Mouse (Mus musculus) liver, embryonic 14.5 days (tissue): ENCODE measurements around the gene Dnah17. TPM values are rescaled to one million over a fixed set of nuclear protein-coding genes. Genes with fewer than 3 reads are reported as not detected.

Source experiments
- ATAC-seq: fragments of 200-750 bp; cut with Nextera tagmentation; 2 replicates; pipeline ENCODE4 v1.8.0; 2017; ENCODE audit warnings: moderate number of reproducible peaks, mild to moderate bottlenecking, moderate library complexity; ENCODE audit not compliant: insufficient read depth
- DNase-seq, 3 experiments: peaks; one replicate each; pipeline ENCODE4 v3.0.0-alpha.2; 2012 to 2013; ENCODE audit warnings: low read depth in 3 of 3, low spot score in 3 of 3
- H3K27ac ChIP-seq: fragments of 300-500 bp; sonication (generic); 2 replicates; pipeline ENCODE4 v1.5.1; 2014; ENCODE audit warnings: moderate library complexity, mild to moderate bottlenecking, control low read depth, inconsistent platforms
- H3K27me3 ChIP-seq: fragments of 300-500 bp; sonication (generic); 2 replicates; pipeline ENCODE4 v1.6.1; 2014; ENCODE audit warnings: mild to moderate bottlenecking, low read length, moderate library complexity; ENCODE audit not compliant: control insufficient read depth, insufficient read depth
- H3K36me3 ChIP-seq: fragments of 300-500 bp; sonication (generic); replicated peaks from 2 replicates; pipeline ENCODE4 v1.6.1; 2014; ENCODE audit warnings: low read depth; ENCODE audit not compliant: control insufficient read depth, insufficient read depth
- H3K4me1 ChIP-seq, 2 experiments: fragments of 200-500 bp in 1 of 2; fragments of 300-500 bp in 1 of 2; sonication (generic) in 1 of 2; replicated peaks; 2 replicates each; pipeline ENCODE4 v1.6.1; 2012 to 2014; ENCODE audit warnings: antibody characterized with exemption in 1 of 2, inconsistent platforms in 1 of 2, low read length in 1 of 2; ENCODE audit not compliant: control insufficient read depth in 2 of 2, insufficient read depth in 2 of 2
- H3K4me2 ChIP-seq: fragments of 300-500 bp; sonication (generic); 2 replicates; pipeline ENCODE4 v1.6.1; 2014; ENCODE audit warnings: low read depth, mild to moderate bottlenecking, control low read depth, moderate library complexity
- H3K4me3 ChIP-seq, 2 experiments: fragments of 200-500 bp in 1 of 2; fragments of 300-500 bp in 1 of 2; sonication (generic) in 1 of 2; 2 replicates each; pipeline ENCODE4 v1.5.1; 2012 to 2014; ENCODE audit warnings: low read depth in 2 of 2, low read length in 2 of 2, mild to moderate bottlenecking in 2 of 2, control low read depth in 1 of 2, inconsistent platforms in 1 of 2, moderate library complexity in 1 of 2; ENCODE audit not compliant: insufficient read depth in 1 of 2
- H3K9ac ChIP-seq: fragments of 300-500 bp; sonication (generic); replicated peaks from 2 replicates; pipeline ENCODE4 v1.6.1; 2014; ENCODE audit warnings: mild to moderate bottlenecking, control low read depth, moderate library complexity
- H3K9me3 ChIP-seq: fragments of 300-500 bp; sonication (generic); 2 replicates; pipeline ENCODE4 v1.6.1; 2016; ENCODE audit warnings: low read length, mixed read lengths; ENCODE audit not compliant: control insufficient read depth
- CTCF ChIP-seq: IDR thresholded peaks from 2 replicates; pipeline ENCODE4 v1.5.1; 2016; ENCODE audit warnings: antibody characterized with exemption, low read depth, control low read depth
- EP300 ChIP-seq: IDR thresholded peaks from 2 replicates; pipeline ENCODE4 v1.6.1; 2016; ENCODE audit warnings: antibody characterized with exemption, low read depth
- WGBS: fragments of 180-500 bp; shearing (Covaris S2); extraction: QIAGEN DNeasy Blood & Tissue Kit; methylation state at CpG from one replicate; pipeline ENCODE4 v1.1.7; 2014; ENCODE audit not compliant: insufficient replicate concordance; 5-methylcytosine and 5-hydroxymethylcytosine counted together
- polyA plus RNA-seq, 2 experiments: library from polyadenylated mRNA; depleted of rRNA in 1 of 2; stranded (reverse) in 1 of 2; unstranded in 1 of 2; fragments of >200 nt; fragmentation: Nextera tagmentation in 1 of 2; extraction: Ambion mirVana in 1 of 2; gene quantifications; 2 replicates each; pipeline versions ENCODE4 v1.2.1 to v1.2.3; 2012 to 2014

The Dnah17 gene
- polyA plus RNA-seq, 2 experiments, result 0.04 to 0.10 TPM

DNA sequence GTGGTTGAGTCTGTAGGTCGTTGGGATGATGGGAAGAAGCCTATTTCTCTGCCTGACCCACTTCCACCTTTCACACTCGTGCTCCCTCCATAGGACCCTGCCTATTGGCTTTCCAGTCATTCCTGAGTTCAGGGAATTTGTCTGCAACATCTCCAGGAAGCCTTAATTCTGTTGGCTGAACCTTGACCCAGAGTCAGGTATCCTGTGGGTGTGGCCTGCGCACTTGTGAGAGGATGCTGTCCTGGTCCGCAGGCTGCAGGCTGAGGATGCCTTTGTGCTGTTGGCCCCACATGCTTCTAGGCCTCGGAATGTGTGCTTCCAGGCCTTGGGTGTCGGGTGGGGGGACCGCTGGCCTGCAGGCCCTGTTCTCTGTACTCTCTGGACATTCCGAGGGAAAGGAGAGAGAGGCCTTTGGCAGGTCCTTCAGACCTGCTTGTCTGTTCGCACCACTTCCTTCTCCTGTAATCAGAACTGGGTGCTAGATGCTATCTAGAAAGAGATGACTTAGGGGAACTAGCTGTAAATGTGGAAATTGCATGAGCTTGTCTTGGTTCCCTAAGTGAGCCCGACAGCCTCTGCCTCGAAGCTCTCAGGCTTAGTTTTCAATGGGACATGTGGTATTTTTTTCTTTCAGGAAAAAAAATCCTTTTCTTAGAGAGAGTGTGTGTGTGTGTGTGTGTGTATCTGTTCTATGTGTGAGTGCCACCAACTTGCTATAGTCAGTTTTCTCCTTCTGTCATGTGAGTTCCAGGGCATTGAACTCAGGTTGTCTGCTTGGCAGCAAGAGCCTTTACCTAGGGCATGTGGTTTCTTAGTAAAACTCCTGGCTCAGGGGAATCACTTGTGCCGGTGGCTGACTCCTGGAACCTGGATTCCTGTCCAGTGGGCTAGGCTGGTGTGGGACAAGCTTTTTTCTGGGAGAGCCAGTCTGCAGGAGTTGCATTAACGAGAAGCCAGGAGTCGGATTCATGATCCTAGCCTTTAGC, 137.0 kb downstream of the Dnah17 start:
- Histone ChIP-seq H3K9ac (no peak overlapping the region), H3K27me3 (no peaks in the 10 kb centered on the region), H3K27ac (no peak overlapping the region), H3K4me1 (peaks cover 19 to 50% of the 10 kb centered on the region in 2 experiments), H3K4me3 (no peak overlapping the region), H3K36me3 (no peaks in the 10 kb centered on the region; the same call in 1 of the 2 replicates), H3K4me2 (no peak overlapping the region; the same call in 1 of the 2 replicates), H3K9me3 (no peaks in the 10 kb centered on the region)
- TF ChIP-seq EP300, result no peak
- TF ChIP-seq CTCF, result no peak
- DNase-seq (no peak), ATAC-seq (no peak)
- WGBS, result 51% methylated on average over 14 of the region's 14 CpGs

DNA sequence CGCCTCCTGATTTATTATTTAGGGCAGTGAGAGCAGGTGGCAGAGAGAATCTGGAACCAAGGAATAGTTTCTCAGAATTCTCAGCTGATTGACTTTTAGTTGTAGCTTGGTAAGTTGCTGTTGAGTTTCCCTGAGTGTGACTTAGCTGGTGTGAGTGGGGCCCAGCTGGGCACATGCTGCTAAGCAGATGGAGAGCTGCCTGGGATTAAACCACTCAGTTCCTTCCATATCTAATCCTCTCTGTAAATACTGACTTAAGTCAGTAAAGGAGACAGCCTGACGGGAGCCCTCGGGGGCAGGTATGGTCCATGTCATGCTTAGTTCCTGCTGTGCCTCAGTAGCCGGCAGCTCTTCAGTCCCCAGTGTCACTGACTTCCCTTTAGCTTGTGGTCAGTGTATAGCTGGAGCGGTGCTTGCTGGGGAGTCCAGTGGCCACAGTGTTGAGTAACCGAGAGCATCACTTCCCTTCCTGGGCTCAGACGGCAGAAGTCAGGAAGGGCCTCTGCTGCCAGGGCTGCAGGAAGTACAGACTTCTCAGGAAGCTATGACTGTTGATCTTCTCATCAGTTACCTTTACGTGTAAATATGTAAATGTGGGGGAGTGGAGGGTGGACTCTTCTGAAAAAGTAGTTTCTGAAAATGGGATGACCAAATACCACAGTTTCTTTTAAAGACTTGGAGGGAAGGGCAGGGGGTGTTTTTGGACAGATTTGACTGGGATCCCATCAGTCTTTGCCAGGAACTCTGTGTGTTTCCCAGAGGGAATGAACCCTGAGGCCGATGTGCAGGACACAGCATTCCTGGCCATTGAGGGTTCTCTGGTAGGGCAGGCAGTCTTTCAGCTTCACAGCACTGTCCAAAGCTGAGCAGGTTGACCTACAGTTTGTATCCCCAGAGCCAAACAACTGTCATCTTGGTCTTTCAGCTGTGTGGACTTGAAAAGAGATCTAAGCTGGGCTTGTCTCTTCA, 138.6 kb downstream of the Dnah17 start:
- H3K9ac ChIP-seq, result no peak overlapping the region
- ATAC-seq, result no peak
- no peak overlapping the region for H3K4me3 ChIP-seq
- no peaks in the 10 kb centered on the region for H3K27me3 ChIP-seq
- no peak overlapping the region; the same call in 1 of the 2 replicates for H3K4me2 ChIP-seq
- peaks cover 30 to 61% of the 10 kb centered on the region in 2 experiments for H3K4me1 ChIP-seq
- TF ChIP-seq EP300 (no peak), CTCF (no peak)
- H3K27ac ChIP-seq, result peak overlapping the region; percentile 27
- DNase-seq, result peak in 1 of 3 experiments; percentile 53
- WGBS, result 38% methylated on average over 9 of the region's 9 CpGs
- H3K36me3 ChIP-seq, result no peaks in the 10 kb centered on the region
- H3K9me3 ChIP-seq, result no peaks in the 10 kb centered on the region

GRCm38 (mm10) chr11:117989926-117990325, 140.5 kb downstream of the Dnah17 start:
- no peak for ATAC-seq
- WGBS, result 10% methylated on average over 10 of the region's 10 CpGs
- H3K4me3 ChIP-seq, result no peak overlapping the region
- peak overlapping the region; percentile 10; the same call in 1 of the 2 replicates for H3K27ac ChIP-seq
- no peaks in the 10 kb centered on the region for H3K36me3 ChIP-seq
- H3K4me2 ChIP-seq, result peak overlapping the region; percentile 95
- TF ChIP-seq CTCF (peak; percentile 57), EP300 (no peak)
- no peak overlapping the region; the same call in 1 of the 2 replicates for H3K9ac ChIP-seq
- peak in 1 of 3 experiments; percentile 52 for DNase-seq
- no peaks in the 10 kb centered on the region for H3K9me3 ChIP-seq
- H3K4me1 ChIP-seq, result peaks cover 30 to 66% of the 10 kb centered on the region in 2 experiments
- no peaks in the 10 kb centered on the region for H3K27me3 ChIP-seq

DNA sequence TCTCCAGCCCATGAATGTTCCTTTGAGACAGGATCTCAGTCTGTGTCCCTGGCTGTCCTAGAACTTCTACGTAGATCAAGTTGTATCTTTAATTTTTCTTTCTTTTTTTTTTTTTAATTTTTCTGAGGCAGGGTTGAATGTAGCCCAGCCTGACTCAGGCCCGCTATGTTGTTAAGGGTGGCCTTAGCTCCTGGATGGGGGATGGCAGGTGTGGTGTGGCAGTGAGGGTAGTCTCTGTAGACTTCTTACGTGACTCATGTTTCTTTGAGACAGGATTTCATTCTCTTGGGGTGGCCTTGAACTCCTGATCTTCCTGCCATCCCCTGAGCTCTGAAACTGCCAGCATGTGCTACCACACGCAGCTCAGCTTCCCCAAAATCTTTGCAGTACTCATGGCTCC, 141.2 kb downstream of the Dnah17 start:
- H3K27ac ChIP-seq, result no peak overlapping the region; the same call in 1 of the 2 replicates
- WGBS, result 61% methylated on average over 4 of the region's 4 CpGs
- no peak overlapping the region for H3K4me3 ChIP-seq
- no peaks in the 10 kb centered on the region for H3K27me3 ChIP-seq
- no peak for TF ChIP-seq EP300
- TF ChIP-seq CTCF, result no peak
- H3K9ac ChIP-seq, result no peak overlapping the region; the same call in 1 of the 2 replicates
- H3K4me2 ChIP-seq, result peak overlapping the region; percentile 95
- peaks cover 30 to 64% of the 10 kb centered on the region in 2 experiments for H3K4me1 ChIP-seq
- DNase-seq, result no peak
- H3K36me3 ChIP-seq, result no peaks in the 10 kb centered on the region
- no peaks in the 10 kb centered on the region for H3K9me3 ChIP-seq
- ATAC-seq, result no peak
